Mouse (Mus musculus): ENCODE measurements at regions not wholly inside any gene's neighbourhood (a gene's known extent, or its start where the extent isn't known, plus 50 kb on each side); places are given as distances from the start of the nearest gene placed in this dataset.

GRCm38 (mm10) chr2:72855971-72856755, 124.1 kb downstream of the Sp3 start:
- TF ChIP-seq GATA1 (IDR thresholded peaks at IDR 0.05; ENCODE audit: borderline replicate concordance, low read length) (no peak), FLI1 (IDR thresholded peaks at IDR 0.05; ENCODE audit: low read length) (no peak)
